Mouse (Mus musculus): Measurements from ENCODE around the gene Gchfr. TPM values are rescaled to one million over a fixed set of nuclear protein-coding genes. Genes with fewer than 3 reads are reported as not detected.

Gchfr gene
- polyA plus RNA-seq, 1 experiment: not detected

DNA sequence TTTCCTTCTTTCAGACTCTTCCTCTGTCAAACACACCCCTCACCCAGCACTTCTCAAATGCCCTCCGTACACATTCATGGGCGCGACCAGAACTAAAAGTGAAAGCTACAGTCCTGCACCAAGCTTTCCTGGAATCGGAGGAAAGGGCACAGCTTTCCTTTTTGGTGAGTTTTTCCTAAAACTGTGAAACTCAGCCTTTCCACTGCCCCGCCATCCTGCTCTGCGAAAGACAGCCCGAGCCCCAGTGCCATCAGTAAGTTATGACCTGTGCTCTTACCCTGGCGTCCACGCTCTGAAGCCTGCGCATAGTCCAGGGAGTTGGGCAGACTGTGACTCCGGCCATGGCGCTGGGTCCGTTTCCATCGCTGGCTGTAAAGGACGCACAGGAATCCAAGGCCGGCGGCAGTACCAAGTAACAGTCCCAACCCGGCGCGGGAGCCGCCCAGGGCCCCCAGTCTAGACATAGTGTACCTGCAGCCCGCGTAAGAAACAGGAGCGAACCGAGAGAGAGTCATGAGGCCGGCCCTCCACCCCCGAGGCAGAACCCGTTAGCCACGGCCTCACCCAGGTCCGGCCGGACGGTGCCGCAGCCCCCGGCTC is 11.4 kb upstream of the Gchfr start:
- H3K4me1 ChIP-seq (ENCODE audit: control insufficient read depth, insufficient read depth, low read length): peaks cover 11% of the 10 kb centered on the region
- peak overlapping the region; percentile 92 for H3K4me3 ChIP-seq (ENCODE audit: insufficient read depth, low read length)
- TF ChIP-seq CTCF (IDR thresholded peaks at IDR 0.05; ENCODE audit: low read depth, low read length) (no peak), POLR2A (IDR thresholded peaks at IDR 0.05; ENCODE audit: borderline replicate concordance, low read depth, low read length) (no peak)
- H3K27ac ChIP-seq (ENCODE audit: insufficient read depth, low read depth, low read length): no peak overlapping the region

DNA sequence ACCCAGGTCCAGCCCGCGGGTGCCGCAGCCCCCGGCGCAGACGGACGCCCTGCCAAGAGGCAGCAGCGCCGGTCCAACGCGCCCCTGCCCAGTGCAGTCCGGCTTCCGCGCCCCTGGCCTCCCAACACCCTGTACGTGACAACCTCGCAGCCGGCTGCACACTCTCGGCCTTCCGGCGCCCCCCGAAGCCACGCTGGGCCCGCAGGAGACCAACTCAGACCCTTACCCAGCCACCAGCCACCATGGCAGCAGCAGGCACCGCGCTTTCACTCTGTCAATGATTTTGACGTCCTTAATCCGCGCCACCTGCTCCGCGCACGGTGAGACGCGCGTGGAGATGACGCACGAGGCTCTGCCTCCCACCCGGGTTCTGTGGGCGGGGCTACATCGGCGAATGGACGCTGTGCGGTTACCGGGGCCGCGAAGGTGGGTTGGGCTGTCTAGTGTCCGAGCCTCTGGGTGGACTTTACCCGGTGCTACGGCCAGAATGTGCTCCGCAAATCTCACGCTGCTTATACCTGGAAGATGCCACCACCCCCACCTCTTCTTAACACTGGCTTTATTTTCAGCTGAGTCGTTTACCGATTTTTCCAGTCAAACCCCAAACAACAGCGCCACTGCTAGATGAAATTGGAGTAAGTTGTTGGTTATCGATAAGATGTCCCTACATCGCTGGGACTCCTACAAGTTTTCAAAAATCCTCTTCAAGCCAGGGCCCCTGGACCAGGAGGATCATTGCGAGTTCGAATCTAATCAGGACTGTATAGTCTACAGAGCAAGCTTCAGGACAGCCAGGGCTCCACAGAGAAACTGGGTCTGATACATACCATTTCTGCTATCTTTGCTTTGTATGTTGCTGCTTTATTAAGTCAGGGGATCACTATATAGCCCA is 10.6 kb upstream of the Gchfr start, which contains the start of gene Rmdn3:
Gene Rmdn3, minus strand, starts transcription at position 354 of the 892 bp plus-strand sequence.
- H3K4me1 ChIP-seq (ENCODE audit: control insufficient read depth, insufficient read depth, low read length): peaks cover 11% of the 10 kb centered on the region
- H3K27ac ChIP-seq (ENCODE audit: insufficient read depth, low read depth, low read length): no peak within 1 kb of the TSS
- TF ChIP-seq CTCF (IDR thresholded peaks at IDR 0.05; ENCODE audit: low read depth, low read length): no peak
- no peak for TF ChIP-seq POLR2A (IDR thresholded peaks at IDR 0.05; ENCODE audit: borderline replicate concordance, low read depth, low read length)
- H3K4me3 ChIP-seq (ENCODE audit: insufficient read depth, low read length): peak within 1 kb of the TSS; percentile 92

DNA sequence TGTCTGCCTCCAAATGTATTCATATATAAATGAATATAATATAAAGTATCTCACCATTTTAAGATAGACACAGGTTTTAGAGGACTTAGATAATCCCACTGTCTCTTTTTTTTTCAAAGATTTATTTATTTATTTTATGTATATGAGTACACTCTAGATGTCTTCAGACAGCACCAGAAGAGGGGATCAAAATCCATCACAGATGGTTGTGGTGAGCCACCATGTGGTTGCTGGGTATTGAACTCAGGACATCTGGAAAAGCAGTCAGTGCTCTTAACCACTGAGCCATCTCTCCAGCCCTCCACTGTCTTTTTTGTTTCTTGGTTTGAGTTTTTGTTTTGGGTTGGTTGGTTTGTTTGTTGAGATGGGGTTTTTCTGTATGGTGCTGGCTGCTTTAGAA is 9.7 kb upstream of the Gchfr start:
- no peak overlapping the region for H3K27ac ChIP-seq (ENCODE audit: insufficient read depth, low read depth, low read length)
- H3K4me1 ChIP-seq (ENCODE audit: control insufficient read depth, insufficient read depth, low read length): peaks cover 13% of the 10 kb centered on the region

GRCm38 (mm10) chr2:119161247-119161646 is 6.3 kb upstream of the Gchfr start:
- H3K4me1 ChIP-seq (ENCODE audit: control insufficient read depth, insufficient read depth, low read length): peaks cover 12% of the 10 kb centered on the region
- no peak for TF ChIP-seq CTCF (IDR thresholded peaks at IDR 0.05; ENCODE audit: low read depth, low read length)
- TF ChIP-seq POLR2A (IDR thresholded peaks at IDR 0.05; ENCODE audit: borderline replicate concordance, low read depth, low read length): no peak
- no peak overlapping the region for H3K27ac ChIP-seq (ENCODE audit: insufficient read depth, low read depth, low read length)
- no peak overlapping the region for H3K4me3 ChIP-seq (ENCODE audit: insufficient read depth, low read length)

More for the DNA sequence above, 9.7 kb upstream of the Gchfr start:
- TF ChIP-seq POLR2A (IDR thresholded peaks at IDR 0.05; ENCODE audit: borderline replicate concordance, low read depth, low read length) (no peak), CTCF (IDR thresholded peaks at IDR 0.05; ENCODE audit: low read depth, low read length) (no peak)
- no peak overlapping the region for H3K4me3 ChIP-seq (ENCODE audit: insufficient read depth, low read length)

GRCm38 (mm10) chr2:119163135-119163534 is 4.4 kb upstream of the Gchfr start:
- Histone ChIP-seq H3K4me3 (ENCODE audit: insufficient read depth, low read length) (no peak overlapping the region), H3K27ac (ENCODE audit: insufficient read depth, low read depth, low read length) (no peak overlapping the region), H3K4me1 (ENCODE audit: control insufficient read depth, insufficient read depth, low read length) (peaks cover 15% of the 10 kb centered on the region)
- no peak for TF ChIP-seq CTCF (IDR thresholded peaks at IDR 0.05; ENCODE audit: low read depth, low read length)
- TF ChIP-seq POLR2A (IDR thresholded peaks at IDR 0.05; ENCODE audit: borderline replicate concordance, low read depth, low read length): no peak

DNA sequence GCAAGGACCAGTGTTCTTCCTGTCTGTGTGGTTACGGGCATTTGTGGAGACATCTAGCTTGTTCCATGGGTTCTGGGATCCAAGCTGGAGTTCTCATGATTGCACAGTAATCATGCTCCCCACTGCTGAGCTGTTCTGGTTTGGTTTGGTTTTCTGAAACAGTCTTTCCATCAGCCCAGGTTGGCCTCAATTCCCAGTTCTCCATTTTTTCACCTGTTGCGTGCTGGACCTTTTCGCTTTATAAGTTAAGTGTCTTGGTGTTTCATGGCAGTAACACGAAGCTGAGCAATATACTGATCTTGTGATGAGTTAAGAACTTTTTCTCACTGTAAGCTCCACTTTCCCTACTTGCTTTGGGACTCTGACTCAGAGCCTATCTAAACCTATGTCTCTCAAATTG is 3.6 kb upstream of the Gchfr start:
- TF ChIP-seq POLR2A (IDR thresholded peaks at IDR 0.05; ENCODE audit: borderline replicate concordance, low read depth, low read length) (no peak), CTCF (IDR thresholded peaks at IDR 0.05; ENCODE audit: low read depth, low read length) (no peak)
- H3K4me1 ChIP-seq (ENCODE audit: control insufficient read depth, insufficient read depth, low read length): peaks cover 15% of the 10 kb centered on the region
- H3K27ac ChIP-seq (ENCODE audit: insufficient read depth, low read depth, low read length): no peak overlapping the region
- no peak overlapping the region for H3K4me3 ChIP-seq (ENCODE audit: insufficient read depth, low read length)

DNA sequence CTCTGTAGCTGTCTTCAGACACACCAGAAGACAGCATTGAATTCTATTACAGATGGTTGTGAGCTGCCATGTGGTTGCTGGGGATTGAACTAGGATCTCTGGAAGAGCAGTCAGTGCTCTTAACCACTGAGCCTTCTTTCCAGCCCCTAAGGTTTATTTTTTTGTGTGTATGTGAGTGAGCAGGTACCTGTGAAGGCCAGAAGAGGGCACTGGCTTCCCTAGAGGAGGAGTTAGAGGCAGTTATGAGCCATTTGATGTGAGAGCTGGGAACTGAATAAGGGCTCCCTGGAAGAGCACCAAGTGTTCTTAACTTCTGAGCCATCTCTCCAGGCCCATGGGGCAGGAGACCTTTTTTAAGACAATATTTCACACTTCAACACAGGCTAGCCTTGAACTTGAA is 2.2 kb upstream of the Gchfr start:
- no peak for TF ChIP-seq CTCF (IDR thresholded peaks at IDR 0.05; ENCODE audit: low read depth, low read length)
- no peak for TF ChIP-seq POLR2A (IDR thresholded peaks at IDR 0.05; ENCODE audit: borderline replicate concordance, low read depth, low read length)
- Histone ChIP-seq H3K4me3 (ENCODE audit: insufficient read depth, low read length) (no peak overlapping the region), H3K27ac (ENCODE audit: insufficient read depth, low read depth, low read length) (no peak overlapping the region), H3K4me1 (ENCODE audit: control insufficient read depth, insufficient read depth, low read length) (peaks cover 24% of the 10 kb centered on the region)

DNA sequence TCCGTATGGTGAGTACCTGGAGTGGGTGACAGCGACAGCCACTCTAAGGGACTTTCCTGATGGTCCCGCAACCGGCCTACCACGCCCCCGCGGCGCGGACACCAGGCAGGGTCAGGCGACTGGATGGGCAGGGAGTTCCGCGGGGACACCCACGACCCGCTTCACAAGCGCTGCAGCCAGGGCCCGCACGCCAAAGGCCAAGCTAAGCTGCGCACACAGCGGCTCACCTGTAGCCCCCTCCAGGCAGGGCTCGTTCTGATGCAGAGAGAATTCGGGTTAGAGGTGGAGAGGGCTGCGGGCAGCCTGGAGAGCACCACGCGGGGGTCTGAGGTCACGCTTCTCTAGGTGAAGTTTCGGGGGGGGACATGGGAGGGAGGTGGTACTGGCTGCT is 288 bp downstream of the Gchfr start:
- Histone ChIP-seq H3K27ac (ENCODE audit: insufficient read depth, low read depth, low read length) (no peak overlapping the region), H3K4me1 (ENCODE audit: control insufficient read depth, insufficient read depth, low read length) (peaks cover 29% of the 10 kb centered on the region), H3K4me3 (ENCODE audit: insufficient read depth, low read length) (peak overlapping the region; percentile 61)
- TF ChIP-seq POLR2A (IDR thresholded peaks at IDR 0.05; ENCODE audit: borderline replicate concordance, low read depth, low read length) (no peak), CTCF (IDR thresholded peaks at IDR 0.05; ENCODE audit: low read depth, low read length) (no peak)

DNA sequence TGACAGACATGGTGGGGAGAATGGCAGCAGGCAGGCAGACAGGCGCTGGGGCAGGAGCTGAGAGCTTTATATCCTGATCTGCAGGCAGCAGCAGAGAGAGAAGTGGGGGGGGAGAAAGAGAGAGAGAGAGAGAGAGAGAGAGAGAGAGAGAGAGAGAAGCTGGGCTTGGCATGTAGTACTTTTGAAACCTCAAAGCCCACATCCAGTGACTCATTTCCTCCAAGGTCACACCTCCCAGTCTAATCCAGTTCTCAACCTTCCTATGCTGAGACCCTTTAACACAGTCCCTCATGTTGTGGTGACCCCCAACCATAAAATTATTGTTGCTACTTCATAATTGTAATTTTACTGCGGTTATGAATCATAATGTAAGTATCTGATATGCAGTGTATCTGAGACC is 2.7 kb downstream of the Gchfr start:
- no peak overlapping the region for H3K27ac ChIP-seq (ENCODE audit: insufficient read depth, low read depth, low read length)
- no peak overlapping the region for H3K4me3 ChIP-seq (ENCODE audit: insufficient read depth, low read length)
- TF ChIP-seq POLR2A (IDR thresholded peaks at IDR 0.05; ENCODE audit: borderline replicate concordance, low read depth, low read length) (no peak), CTCF (IDR thresholded peaks at IDR 0.05; ENCODE audit: low read depth, low read length) (no peak)
- peaks cover 28% of the 10 kb centered on the region for H3K4me1 ChIP-seq (ENCODE audit: control insufficient read depth, insufficient read depth, low read length)

DNA sequence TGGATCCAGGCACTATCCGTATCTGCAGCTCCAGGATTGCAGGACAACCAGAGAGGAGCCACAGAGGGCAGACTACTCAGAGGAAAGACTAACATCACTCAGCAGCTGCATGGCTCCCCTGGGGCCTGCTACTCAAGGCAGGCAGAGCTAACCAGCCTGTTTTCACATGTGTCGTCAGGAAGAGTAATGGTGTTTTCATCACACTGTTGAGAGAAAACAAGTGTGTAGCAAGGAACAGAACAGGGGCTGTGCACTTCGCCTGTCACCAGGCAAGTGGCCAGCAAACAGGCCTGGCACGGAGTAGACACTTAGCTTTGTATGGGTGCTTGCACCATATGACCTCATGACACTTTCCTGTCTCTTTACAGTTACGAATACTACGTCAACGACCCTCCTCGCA is 4.0 kb downstream of the Gchfr start:
- no peak for TF ChIP-seq POLR2A (IDR thresholded peaks at IDR 0.05; ENCODE audit: borderline replicate concordance, low read depth, low read length)
- TF ChIP-seq CTCF (IDR thresholded peaks at IDR 0.05; ENCODE audit: low read depth, low read length): no peak
- no peak overlapping the region for H3K4me3 ChIP-seq (ENCODE audit: insufficient read depth, low read length)
- H3K27ac ChIP-seq (ENCODE audit: insufficient read depth, low read depth, low read length): no peak overlapping the region
- H3K4me1 ChIP-seq (ENCODE audit: control insufficient read depth, insufficient read depth, low read length): peaks cover 27% of the 10 kb centered on the region

Data from bone marrow macrophage, adult 2 months (primary cell).